Mouse (Mus musculus): ENCODE measurements around the gene BC016579.

- TF ChIP-seq POLR2A (IDR thresholded peaks at IDR 0.05; ENCODE audit: insufficient read depth, low read depth, low read length) (no peak), CTCF (IDR thresholded peaks at IDR 0.05; ENCODE audit: insufficient read depth, low read depth, low read length) (no peak)
Observed at GRCm38 (mm10) chr16:45619751-45620375, 34.0 kb downstream of the BC016579 start.

All from olfactory bulb, adult 2 months (tissue).